Comparison of ENCODE assay signal across 1 mouse cellular context in the genomic region with DNA sequence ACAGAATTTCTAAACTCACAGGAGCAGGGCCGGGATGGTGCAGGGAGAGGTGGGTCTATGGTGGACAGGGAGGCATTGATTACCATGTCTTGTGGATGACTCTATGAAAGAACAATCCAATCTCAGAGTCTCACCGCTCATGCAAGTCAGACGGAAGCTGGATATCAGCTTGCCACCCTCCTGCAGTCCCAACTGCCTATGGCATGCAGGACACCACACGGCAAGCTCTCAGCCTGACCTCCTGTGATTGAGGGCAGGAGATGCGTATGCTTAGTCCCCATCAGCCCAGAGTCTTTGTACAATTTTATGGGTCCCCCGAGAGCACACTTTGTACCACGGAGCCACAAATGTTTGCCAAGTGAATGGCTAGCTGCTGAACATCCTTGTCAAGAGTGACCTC.
TF ChIP-seq lines count a peak whose summit lies in the region.

No protein-coding gene starts in this region.

TF ChIP-seq in CH12.LX, 34 proteins besides CTCF, POLR2A, EP300 and RAD21 (continued from another document):
- no peak for TF ChIP-seq JUN (IDR thresholded peaks at IDR 0.05; ENCODE audit: insufficient read depth, low read depth, low read length)
- TF ChIP-seq ZC3H11A (IDR thresholded peaks at IDR 0.05; ENCODE audit: low read depth, low read length): no peak
- TF ChIP-seq CHD2 (IDR thresholded peaks at IDR 0.05; ENCODE audit: low read length): no peak; the same call in 1 of the 2 replicates
- no peak for TF ChIP-seq SMC3 (IDR thresholded peaks at IDR 0.05; ENCODE audit: low read depth, low read length)
- TF ChIP-seq POLR2AphosphoS2 (IDR thresholded peaks at IDR 0.05; ENCODE audit: low read depth, low read length): peak; percentile 13; the same call in 1 of the 2 replicates
